Mouse (Mus musculus) retina, embryonic 14.5 days (tissue): Measurements from ENCODE around the gene Tomm40l.
A peak's percentile ranks its signal among the peaks of the same experiment; 100 is the strongest.

Experiments
- DNase-seq: peaks from one replicate; pipeline ENCODE4 v3.0.0-alpha.2; 2015; ENCODE audit warnings: low spot score

Tomm40l gene

GRCm38 (mm10) chr1:171227879-171228278 is 5.6 kb upstream of the Tomm40l start:
- no peak for DNase-seq

DNA sequence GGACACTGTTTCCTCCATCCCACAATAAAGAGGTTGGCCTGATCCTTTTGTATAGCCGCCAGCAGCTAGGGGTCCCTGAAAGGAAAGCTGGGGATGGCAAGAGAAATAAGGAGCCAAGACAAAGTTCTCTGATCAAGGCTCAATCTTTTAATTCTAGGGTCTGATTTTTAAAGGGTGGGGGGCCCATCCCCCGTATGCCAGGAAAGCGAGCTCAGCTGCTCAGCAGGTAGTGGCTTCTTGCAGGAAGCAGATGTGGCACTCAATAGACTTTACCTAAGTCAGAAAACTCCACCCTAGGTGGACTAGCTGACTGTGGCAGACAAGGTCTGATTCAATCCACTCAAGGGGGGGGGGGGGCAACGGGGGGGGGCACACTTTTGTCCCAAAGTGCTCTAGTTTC is 4.5 kb upstream of the Tomm40l start:
- no peak for DNase-seq

- no peak for DNase-seq
Measured at GRCm38 (mm10) chr1:171224857-171225256, 2.5 kb upstream of the Tomm40l start, which contains the start of gene Apoa2. TSS of gene Apoa2 (plus strand) at chr1:171225054.

- no peak for DNase-seq
Measured at GRCm38 (mm10) chr1:171223796-171224195, 1.5 kb upstream of the Tomm40l start.

GRCm38 (mm10) chr1:171223168-171223567 is 854 bp upstream of the Tomm40l start:
- DNase-seq: no peak

- DNase-seq: peak; percentile 21
Measured at GRCm38 (mm10) chr1:171221281-171222193, 777 bp downstream of the Tomm40l start.

DNA sequence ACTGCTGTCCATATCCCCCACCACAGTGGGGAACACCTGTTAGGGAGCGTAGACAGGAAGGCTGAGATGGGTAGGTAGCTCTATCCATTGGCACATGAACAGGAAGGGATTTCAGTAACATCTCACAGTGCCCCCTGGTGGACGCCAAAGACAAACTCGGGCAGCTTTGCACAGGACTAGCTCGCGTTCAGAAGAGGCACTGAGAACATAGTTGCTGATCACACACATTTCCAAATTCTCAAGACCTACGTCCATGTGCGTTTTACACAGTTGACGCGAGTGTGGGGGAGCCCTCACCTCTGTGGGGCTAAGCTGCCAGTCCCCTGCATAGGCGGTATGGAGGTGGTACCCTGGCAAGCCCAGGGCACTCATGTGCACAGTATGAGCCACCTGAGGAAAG is 1.4 kb downstream of the Tomm40l start:
- DNase-seq: peak; percentile 89

DNA sequence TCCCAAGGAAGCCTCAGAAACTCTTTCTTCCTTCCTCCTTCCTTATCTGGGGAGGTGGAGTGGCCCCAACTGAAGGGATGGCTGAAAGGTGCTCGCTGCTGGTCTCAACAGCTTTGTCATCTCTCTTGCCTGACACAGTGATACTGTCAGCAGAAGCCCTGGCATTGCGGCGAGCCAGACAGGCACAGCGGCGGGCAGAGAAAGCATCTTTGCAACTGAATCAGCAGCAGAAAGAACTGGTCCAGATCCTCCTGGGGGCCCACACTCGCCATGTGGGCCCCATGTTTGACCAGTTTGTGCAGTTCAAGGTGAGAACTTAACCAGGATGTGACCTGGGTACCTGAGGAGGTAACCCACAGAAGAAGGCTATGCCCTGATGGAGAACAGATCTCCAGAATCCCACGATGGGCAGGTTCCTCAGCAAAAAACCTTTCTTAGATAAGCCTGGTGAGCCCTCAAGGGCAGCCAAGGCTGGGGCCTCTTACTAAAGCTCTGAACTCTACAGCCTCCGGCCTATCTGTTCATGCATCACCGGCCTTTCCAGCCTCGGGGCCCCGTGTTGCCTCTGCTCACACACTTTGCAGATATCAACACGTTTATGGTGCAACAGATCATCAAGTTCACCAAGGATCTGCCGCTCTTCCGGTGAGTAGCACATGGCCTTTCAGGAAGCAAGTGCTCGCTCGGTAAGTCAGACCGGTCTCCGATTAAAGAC is 5.9 kb downstream of the Tomm40l start:
- no peak for DNase-seq

DNA sequence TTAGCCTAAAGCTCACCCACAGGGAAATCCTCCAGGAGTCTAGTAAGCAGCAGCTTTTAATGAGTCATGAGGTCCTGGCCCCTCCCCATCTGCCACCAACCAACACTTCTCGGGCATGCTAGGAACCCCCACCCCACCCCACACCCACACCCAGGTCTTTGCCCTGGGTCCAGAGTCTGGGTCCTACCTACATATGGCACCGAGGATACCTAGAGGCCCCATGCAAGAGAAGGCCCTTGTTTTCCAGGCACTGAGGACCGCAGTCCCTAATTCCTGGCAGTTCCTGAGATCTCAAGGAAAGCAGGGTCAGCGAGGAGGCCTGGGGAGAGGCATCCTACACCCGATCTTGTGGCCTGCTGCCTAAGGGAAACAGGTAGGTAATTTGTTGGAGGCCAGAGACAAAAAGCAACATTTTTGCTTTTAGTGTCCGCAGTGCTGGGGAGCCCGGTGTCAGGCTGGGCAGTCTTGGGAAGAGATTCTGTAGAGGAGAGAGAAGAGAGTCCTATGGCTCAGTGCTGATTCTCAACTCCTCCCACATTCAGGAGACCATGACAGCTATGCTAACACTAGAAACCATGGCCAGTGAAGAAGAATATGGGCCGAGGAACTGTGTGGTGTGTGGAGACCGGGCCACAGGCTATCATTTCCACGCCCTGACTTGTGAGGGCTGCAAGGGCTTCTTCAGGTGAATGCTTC is 8.4 kb downstream of the Tomm40l start, which contains the start of gene Nr1i3:
Gene Nr1i3 (plus strand): TSS at position 170 of the 696 bp plus-strand sequence.
- DNase-seq: no peak

- DNase-seq: no peak
Measured at GRCm38 (mm10) chr1:171212854-171213253, 9.5 kb downstream of the Tomm40l start.

DNA sequence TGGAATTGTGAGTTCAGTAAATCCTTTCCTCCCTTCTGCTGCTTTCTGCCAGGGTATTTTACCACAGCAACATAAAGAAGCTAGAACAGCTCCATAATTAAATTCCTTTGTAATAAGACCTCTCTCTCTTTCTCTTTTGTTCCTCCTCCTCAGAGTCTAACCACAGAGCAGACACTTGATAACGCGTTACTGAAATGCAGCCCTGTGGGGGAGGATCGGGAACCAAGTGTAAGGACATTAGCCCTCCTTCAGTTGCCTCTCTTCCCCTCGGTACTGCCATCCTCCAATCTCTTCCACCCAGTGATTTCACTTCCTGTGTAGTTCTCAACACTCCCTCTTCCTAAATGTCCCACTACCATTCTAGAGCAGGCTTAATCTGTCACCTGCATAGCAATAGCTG is 12.9 kb downstream of the Tomm40l start:
- no peak for DNase-seq

DNA sequence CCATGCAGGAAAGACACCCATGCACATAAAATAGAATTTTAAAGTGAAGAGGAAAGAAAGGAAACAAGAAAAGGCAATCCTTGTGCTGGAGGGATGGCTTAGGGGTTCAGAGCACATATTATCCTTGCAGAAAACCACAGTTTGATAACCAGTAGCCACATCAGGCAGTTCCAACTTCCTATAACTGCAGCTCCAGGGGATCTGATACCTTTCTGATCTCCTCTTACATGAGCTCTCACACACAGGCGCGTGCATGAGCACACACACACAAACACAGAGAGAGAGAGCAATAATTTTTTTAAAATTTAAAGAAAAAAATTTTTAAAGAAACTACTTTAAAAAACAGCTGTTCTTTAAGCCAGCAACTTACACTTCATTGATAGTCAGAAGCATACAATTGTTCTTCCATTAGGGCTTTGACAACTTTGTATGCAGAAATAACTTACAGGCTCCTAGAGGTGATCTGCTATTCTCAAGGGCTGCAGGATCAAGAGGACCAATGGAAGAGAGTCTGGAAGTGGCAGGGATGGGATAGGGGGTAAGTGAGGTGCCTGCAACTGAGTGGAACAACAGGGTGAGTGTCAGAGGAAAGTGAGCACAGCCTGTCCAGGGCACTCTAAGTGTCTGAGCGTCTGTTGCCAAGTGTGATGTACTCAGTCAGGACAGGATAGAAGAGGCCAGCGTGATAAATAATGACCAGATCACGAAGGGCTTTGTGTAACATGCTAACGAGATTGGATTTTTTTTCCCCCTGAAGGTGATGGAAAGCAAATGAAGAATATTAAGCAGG is 16.4 kb downstream of the Tomm40l start:
- DNase-seq: no peak

GRCm38 (mm10) chr1:171204249-171204644 is 18.1 kb downstream of the Tomm40l start:
- no peak for DNase-seq

DNA sequence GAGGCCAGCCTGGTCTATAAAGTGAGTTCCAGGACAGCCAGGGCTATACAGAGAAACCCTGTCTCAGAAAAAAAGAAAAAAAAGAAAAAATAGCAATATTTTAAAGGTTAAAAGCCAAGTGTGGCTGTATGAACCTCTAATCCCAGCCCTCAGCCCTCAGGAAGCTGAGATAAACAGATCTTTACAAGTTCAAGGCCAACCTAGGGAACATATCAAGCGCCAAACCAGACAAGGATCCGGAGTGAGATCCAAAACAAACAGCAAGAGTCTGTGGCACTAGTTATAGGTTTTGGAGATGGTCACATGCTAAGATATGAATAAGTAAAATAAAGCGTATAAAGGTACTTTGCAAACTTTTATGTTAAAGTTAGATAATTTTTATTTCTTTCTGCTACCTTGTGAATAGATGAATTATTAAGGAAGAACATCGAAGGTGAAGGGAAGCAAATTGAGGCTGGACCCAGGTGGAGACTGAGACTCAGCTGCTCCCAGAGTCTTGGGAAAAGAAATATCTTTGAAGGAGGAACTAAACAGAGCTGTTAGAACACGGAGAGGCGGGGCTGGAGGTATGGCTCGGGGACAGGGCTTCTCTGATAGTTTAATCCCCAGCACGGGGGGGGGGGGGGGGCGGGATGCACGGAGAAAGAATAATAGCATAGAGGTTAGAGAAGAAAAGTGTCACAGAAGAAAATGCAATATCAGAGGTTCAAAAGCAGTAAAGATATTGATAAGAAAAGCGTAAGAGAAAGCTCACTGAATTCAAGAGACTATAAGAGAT is 18.7 kb downstream of the Tomm40l start:
- DNase-seq: no peak

DNA sequence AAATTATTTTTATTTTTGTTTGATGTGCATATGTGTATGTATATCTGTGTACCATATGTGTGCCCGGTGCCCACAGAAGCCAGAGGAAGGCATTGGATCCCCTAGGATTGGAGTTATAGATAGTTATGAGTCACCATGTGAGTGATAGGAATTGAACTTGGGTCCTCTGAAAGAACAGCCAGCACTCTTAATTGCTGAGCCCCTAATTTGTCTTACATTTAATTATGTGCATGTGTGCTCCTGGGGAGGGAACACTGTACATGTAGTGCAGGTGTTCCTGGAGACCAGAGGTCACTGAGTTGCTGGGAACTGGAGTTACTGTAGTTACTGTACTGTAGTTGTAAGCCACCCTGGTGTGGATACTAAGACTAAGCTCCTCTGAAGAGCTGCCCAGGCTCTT is 21.5 kb downstream of the Tomm40l start:
- DNase-seq: no peak

GRCm38 (mm10) chr1:171199532-171199931 is 22.8 kb downstream of the Tomm40l start:
- DNase-seq: no peak

- DNase-seq: peak; percentile 77
Measured at GRCm38 (mm10) chr1:171195887-171196397, 26.4 kb downstream of the Tomm40l start, which contains the start of gene Pcp4l1. TSS of gene Pcp4l1 (minus strand) at chr1:171196268.

DNA sequence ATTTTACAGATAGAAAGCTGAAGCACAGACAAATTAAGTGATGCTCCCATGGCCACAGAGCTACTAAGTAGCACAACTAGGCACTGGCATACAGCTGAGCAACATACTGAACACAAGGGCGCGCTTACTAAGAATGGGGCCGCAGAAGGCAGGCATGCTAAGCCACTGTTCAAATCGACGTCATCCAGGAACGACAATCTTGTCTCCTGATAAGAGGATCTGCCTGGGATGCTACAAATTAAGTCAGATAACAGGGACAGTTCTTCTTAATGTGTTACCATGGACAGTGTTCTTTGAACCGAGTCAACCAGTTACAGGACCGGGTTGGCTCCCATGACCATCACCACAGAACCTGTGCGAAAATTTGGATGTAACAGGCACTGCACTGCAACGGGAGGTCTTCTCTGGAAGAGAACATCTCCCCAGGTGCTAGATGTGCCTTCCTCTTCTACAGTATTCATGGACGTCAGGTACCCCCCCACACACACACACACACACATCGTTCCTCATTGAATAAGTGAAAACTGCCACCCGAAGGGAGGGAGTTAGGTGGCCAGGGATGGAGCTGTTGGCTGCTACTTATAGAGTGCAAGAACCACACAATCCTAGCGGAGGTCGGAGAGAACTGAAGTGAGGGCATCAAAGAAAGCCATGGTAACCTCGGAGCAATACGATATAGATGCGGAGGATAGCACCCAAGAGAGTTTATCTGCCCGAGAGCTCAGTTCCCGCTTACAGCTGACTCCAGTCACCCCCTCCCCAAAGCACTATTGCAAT is 27.1 kb downstream of the Tomm40l start:
- peak; percentile 18 for DNase-seq

DNA sequence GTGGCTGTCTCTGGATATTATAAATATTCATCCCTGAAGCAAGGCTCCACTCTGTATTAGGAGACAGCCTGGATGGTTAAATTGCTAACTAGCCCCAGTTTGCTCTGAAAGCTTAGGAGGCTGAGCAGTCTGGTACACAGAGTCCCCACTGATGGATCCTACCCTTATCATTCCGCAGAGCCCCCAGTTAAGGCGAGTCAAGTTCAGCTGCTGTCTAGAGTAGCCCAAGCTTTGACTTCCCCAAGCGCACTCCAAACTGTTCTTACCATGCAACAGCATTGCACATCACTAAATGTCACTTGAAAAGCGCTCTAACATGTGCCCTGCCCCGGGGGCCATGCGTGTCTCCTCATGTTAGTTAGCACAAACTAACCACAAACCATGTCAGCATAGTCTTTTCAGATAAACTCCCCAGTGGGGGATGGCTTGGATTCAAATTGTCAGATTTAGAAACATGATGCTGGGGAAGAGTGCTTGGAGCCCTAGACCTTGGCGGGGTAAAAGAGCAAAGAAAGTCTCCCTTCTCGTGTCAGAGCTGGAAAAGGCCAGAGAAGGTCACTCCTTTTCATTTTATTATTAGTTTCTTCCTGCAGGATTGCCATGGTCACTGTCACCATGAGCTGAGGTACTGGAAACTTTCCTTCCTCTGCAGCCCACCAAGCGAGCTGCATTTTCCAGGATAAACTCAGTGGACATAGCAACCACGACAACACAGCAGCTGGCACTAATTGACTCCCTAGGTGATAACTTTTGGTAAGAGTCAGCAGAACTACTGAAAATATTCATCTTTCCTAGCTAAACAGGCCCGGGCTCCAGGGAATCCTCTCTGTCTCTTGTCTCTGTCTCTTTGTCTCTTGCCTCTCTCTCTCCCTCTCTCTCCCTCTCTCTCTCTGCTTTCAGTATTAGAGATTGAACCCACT is 28.1 kb downstream of the Tomm40l start:
- peak; percentile 37 for DNase-seq
